Mouse (Mus musculus): ENCODE results near the gene Arl5a. TPM values are rescaled to one million over a fixed set of nuclear protein-coding genes. Genes with fewer than 3 reads are reported as not detected.

Gene Arl5a
- total and polyA plus RNA-seq, 2 experiments, result 18.3 to 76.1 TPM

DNA sequence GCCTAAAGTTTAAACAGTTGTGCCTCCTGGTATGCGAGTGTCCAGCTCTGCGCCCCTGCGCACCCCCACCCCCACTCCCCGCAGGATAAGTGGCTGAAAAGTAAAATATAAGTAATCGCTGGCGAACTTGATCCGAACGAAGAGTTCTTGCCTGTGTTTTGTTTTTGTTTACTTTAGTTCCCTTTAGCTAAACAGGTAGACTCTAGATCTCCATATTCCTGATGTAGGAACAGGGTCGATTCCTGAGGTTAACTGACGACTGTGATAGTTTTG, 758 bp upstream of the Arl5a start:
- Histone ChIP-seq H3K27ac (replicated peaks; ENCODE audit: insufficient read depth, low read depth, low read length) (peak overlapping the region; percentile 55; the same call in 1 of the 2 replicates), H3K79me2 (ENCODE audit: control insufficient read depth, insufficient read depth, low read length) (peaks cover 23% of the 10 kb centered on the region; the same call in 1 of the 2 replicates), H3K9ac (ENCODE audit: low read depth, low read length) (peak overlapping the region; percentile 73), H3K4me3 (ENCODE audit: insufficient read depth, low read depth, low read length) (peak overlapping the region; percentile 79), H3K27me3 (ENCODE audit: control insufficient read depth, insufficient read depth, low read length) (no peaks in the 10 kb centered on the region), H3K4me1 (ENCODE audit: control insufficient read depth, insufficient read depth, low read length) (peaks cover 20% of the 10 kb centered on the region), H3K36me3 (ENCODE audit: control insufficient read depth, insufficient read depth, low read length) (no peaks in the 10 kb centered on the region)
- no peak for DNase-seq (ENCODE audit: extremely low read depth, low read depth, low spot score)
- 6% methylated on average over 10 of the region's 10 CpGs for WGBS
- no peak for TF ChIP-seq POLR2A (IDR thresholded peaks at IDR 0.05; ENCODE audit: extremely low read depth, insufficient read depth, low read length)
- TF ChIP-seq CTCF (IDR thresholded peaks at IDR 0.05; ENCODE audit: low read depth, low read length), result no peak

DNA sequence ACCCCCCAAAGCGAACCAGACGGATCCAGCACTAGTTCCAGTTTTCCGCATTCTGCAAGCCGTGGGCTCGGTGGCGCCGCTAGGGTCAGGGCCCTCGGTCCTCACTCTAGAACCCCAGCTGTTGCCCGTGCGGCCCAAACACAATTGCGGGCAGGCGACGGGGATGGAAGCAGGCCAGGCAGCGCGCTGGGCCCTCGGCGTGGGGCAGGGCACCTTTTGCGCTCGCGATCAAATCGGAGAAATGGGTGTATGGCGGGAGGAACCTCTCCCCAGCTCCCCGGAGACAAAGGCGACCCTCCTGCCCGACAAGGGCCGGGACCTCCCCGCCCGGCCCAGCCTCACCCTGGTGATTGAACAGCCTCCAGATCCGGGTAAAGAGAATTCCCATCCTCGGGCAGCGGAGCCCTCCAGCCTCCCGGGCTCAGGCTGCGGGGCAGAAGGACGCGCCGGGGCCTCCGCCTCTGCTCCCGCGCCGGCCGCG, 413 bp downstream of the Arl5a start:
- peak overlapping the region; percentile 96 for H3K27ac ChIP-seq (replicated peaks; ENCODE audit: insufficient read depth, low read depth, low read length)
- peak; percentile 48 for DNase-seq (ENCODE audit: extremely low read depth, low read depth, low spot score)
- TF ChIP-seq CTCF (IDR thresholded peaks at IDR 0.05; ENCODE audit: low read depth, low read length) (no peak), POLR2A (IDR thresholded peaks at IDR 0.05; ENCODE audit: extremely low read depth, insufficient read depth, low read length) (no peak)
- peaks cover 24% of the 10 kb centered on the region; the same call in 1 of the 2 replicates for H3K79me2 ChIP-seq (ENCODE audit: control insufficient read depth, insufficient read depth, low read length)
- H3K36me3 ChIP-seq (ENCODE audit: control insufficient read depth, insufficient read depth, low read length), result no peaks in the 10 kb centered on the region
- WGBS, result under 1% methylated on average over 42 of the region's 42 CpGs
- H3K27me3 ChIP-seq (ENCODE audit: control insufficient read depth, insufficient read depth, low read length), result no peaks in the 10 kb centered on the region
- H3K9ac ChIP-seq (ENCODE audit: low read depth, low read length), result peak overlapping the region; percentile 95
- peak overlapping the region; percentile 91 for H3K4me3 ChIP-seq (ENCODE audit: insufficient read depth, low read depth, low read length)
- peaks cover 25% of the 10 kb centered on the region for H3K4me1 ChIP-seq (ENCODE audit: control insufficient read depth, insufficient read depth, low read length)

DNA sequence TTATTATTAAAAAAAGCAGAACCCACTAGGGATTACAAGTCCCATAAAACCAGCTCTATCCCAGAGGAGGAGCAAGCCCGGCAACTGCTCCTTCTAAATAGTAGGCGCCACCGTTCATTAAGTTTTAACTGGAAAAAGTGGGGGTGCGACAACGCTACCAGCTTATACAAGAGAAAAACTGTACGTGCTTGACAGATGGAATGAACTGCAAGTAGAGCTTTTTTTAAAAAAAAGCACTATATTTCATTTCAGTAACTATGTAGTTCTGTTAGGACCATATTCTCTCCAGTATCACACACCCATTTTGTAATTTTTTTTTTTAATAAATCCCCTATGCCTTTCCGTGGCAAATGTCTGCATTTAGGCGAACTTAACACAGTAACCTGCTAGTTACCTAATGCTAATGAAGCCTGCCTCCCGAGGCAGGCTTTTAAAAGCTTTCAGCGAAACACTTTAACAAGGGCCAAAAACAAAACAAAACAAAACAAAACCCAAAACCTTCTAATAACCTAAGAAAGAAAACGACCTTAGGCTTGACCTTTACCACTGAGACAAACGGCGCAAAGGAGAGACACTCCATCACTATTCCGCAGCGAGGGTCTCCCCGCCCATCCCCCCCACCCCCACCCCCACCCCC, 972 bp downstream of the Arl5a start:
- peak; percentile 61 for DNase-seq (ENCODE audit: extremely low read depth, low read depth, low spot score)
- peaks cover 28% of the 10 kb centered on the region for H3K4me1 ChIP-seq (ENCODE audit: control insufficient read depth, insufficient read depth, low read length)
- TF ChIP-seq CTCF (IDR thresholded peaks at IDR 0.05; ENCODE audit: low read depth, low read length) (no peak), POLR2A (IDR thresholded peaks at IDR 0.05; ENCODE audit: extremely low read depth, insufficient read depth, low read length) (no peak)
- 2% methylated on average over 16 of the region's 16 CpGs for whole genome bisulfite sequencing
- peak overlapping the region; percentile 91 for H3K4me3 ChIP-seq (ENCODE audit: insufficient read depth, low read depth, low read length)
- peaks cover 30% of the 10 kb centered on the region; the same call in 1 of the 2 replicates for H3K79me2 ChIP-seq (ENCODE audit: control insufficient read depth, insufficient read depth, low read length)
- peak overlapping the region; percentile 95 for H3K9ac ChIP-seq (ENCODE audit: low read depth, low read length)
- no peaks in the 10 kb centered on the region for H3K36me3 ChIP-seq (ENCODE audit: control insufficient read depth, insufficient read depth, low read length)
- peak overlapping the region; percentile 96 for H3K27ac ChIP-seq (replicated peaks; ENCODE audit: insufficient read depth, low read depth, low read length)
- no peaks in the 10 kb centered on the region for H3K27me3 ChIP-seq (ENCODE audit: control insufficient read depth, insufficient read depth, low read length)

DNA sequence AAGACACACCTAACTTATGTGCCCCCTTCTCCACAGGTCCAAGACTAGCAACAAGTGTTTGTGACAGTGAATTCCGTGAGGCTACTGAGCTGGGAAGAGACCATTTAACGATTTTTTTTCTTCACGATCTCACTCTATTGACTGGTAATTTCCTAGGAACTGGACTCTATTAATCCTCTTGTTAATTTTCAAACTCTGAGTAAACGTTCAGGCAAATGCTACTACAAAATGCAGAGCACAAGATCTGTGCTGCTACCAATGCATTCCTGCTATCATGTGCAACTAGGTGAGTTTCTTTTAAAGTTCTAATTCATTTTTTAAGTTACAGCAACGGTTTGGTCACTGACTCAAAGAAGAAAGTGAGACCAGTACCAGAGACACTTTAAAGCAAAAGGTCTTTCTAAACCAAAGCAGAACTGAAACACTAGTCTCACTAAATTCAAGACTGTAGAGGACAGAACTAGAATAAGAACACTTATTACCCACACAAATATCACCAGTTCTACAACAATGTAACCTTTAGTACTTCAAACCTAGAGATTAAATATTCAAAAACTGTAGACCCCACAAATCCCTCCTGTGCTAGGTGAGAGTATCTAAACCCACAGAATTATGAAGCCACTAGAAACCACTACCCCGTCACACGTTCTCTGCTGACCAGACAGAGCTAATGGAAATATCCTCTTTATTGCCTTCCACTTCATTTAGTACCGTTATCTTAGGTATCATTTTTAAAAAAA, 1.7 kb downstream of the Arl5a start:
- 15% methylated on average over 8 of the region's 8 CpGs for WGBS
- DNase-seq (ENCODE audit: extremely low read depth, low read depth, low spot score), result peak; percentile 90
- Histone ChIP-seq H3K27me3 (ENCODE audit: control insufficient read depth, insufficient read depth, low read length) (no peaks in the 10 kb centered on the region), H3K4me3 (ENCODE audit: insufficient read depth, low read depth, low read length) (peak overlapping the region; percentile 91), H3K27ac (replicated peaks; ENCODE audit: insufficient read depth, low read depth, low read length) (peak overlapping the region; percentile 90), H3K9ac (ENCODE audit: low read depth, low read length) (peak overlapping the region; percentile 81), H3K4me1 (ENCODE audit: control insufficient read depth, insufficient read depth, low read length) (peaks cover 29% of the 10 kb centered on the region), H3K36me3 (ENCODE audit: control insufficient read depth, insufficient read depth, low read length) (no peaks in the 10 kb centered on the region), H3K79me2 (ENCODE audit: control insufficient read depth, insufficient read depth, low read length) (peaks cover 30% of the 10 kb centered on the region; the same call in 1 of the 2 replicates)
- TF ChIP-seq POLR2A (IDR thresholded peaks at IDR 0.05; ENCODE audit: extremely low read depth, insufficient read depth, low read length), result no peak
- no peak for TF ChIP-seq CTCF (IDR thresholded peaks at IDR 0.05; ENCODE audit: low read depth, low read length)

DNA sequence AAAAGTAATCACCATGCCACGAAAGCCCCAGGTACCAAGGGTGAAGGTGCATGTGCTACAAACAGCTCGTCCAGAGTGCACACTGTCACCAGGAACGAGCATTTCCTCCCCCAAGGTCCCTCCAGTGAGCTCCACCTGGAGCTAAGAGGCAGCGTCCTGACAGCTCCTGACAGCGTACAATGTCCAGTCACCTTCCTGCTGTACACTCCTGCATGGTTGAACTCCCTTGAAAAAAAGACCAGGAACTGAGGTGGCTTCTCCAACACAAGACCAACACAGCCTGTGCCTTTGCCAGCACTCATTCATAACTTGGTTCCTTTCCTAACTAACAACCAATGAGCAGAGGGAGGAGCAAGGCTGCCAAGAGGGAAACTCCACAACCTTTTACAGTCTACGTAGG, 3.5 kb downstream of the Arl5a start:
- Histone ChIP-seq H3K4me3 (ENCODE audit: insufficient read depth, low read depth, low read length) (no peak overlapping the region), H3K27me3 (ENCODE audit: control insufficient read depth, insufficient read depth, low read length) (no peaks in the 10 kb centered on the region), H3K9ac (ENCODE audit: low read depth, low read length) (peak overlapping the region; percentile 22; the same call in 1 of the 2 replicates), H3K36me3 (ENCODE audit: control insufficient read depth, insufficient read depth, low read length) (no peaks in the 10 kb centered on the region), H3K27ac (replicated peaks; ENCODE audit: insufficient read depth, low read depth, low read length) (peak overlapping the region; percentile 34), H3K4me1 (ENCODE audit: control insufficient read depth, insufficient read depth, low read length) (peaks cover 31% of the 10 kb centered on the region), H3K79me2 (ENCODE audit: control insufficient read depth, insufficient read depth, low read length) (peaks cover 43% of the 10 kb centered on the region)
- WGBS, result 23% methylated on average over 6 of the region's 6 CpGs
- no peak for TF ChIP-seq POLR2A (IDR thresholded peaks at IDR 0.05; ENCODE audit: extremely low read depth, insufficient read depth, low read length)
- no peak for TF ChIP-seq CTCF (IDR thresholded peaks at IDR 0.05; ENCODE audit: low read depth, low read length)
- peak; percentile 83 for DNase-seq (ENCODE audit: extremely low read depth, low read depth, low spot score)
